Mouse (Mus musculus) neural tube, embryonic 12.5 days (tissue): ENCODE measurements around the gene Ccdc114. TPM values are rescaled to one million over a fixed set of nuclear protein-coding genes. Genes with fewer than 3 reads are reported as not detected.

Experiments used
- ATAC-seq: fragments of 200-750 bp; cut with Nextera tagmentation; 2 replicates; pipeline ENCODE4 v1.8.0; 2017; ENCODE audit warnings: low read depth, mild to moderate bottlenecking, moderate TSS enrichment, moderate library complexity; ENCODE audit not compliant: low FRiP score
- H3K27ac ChIP-seq: fragments of 300-500 bp; sonication (generic); 2 replicates; pipeline ENCODE4 v1.5.1; 2016
- H3K27me3 ChIP-seq: fragments of 300-500 bp; sonication (generic); replicated peaks from 2 replicates; pipeline ENCODE4 v1.6.1; 2016; ENCODE audit warnings: mild to moderate bottlenecking
- H3K36me3 ChIP-seq: fragments of 300-500 bp; sonication (generic); 2 replicates; pipeline ENCODE4 v1.6.1; 2016; ENCODE audit warnings: mild to moderate bottlenecking
- H3K4me1 ChIP-seq: fragments of 300-500 bp; sonication (generic); 2 replicates; pipeline ENCODE4 v1.6.1; 2016
- H3K4me2 ChIP-seq: fragments of 300-500 bp; sonication (generic); replicated peaks from 2 replicates; pipeline ENCODE4 v1.6.1; 2016; ENCODE audit warnings: mild to moderate bottlenecking
- H3K4me3 ChIP-seq: fragments of 300-500 bp; sonication (generic); 2 replicates; pipeline ENCODE4 v1.5.1; 2016
- H3K9ac ChIP-seq: fragments of 300-500 bp; sonication (generic); 2 replicates; pipeline ENCODE4 v1.6.1; 2016; ENCODE audit warnings: mild to moderate bottlenecking
- H3K9me3 ChIP-seq: fragments of 300-500 bp; sonication (generic); 2 replicates; pipeline ENCODE4 v1.6.1; 2016; ENCODE audit warnings: mild to moderate bottlenecking
- WGBS: fragments of 180-500 bp; shearing (Covaris S2); methylation state at CpG from one replicate; pipeline ENCODE4 v1.1.7; 2016; 5-methylcytosine and 5-hydroxymethylcytosine counted together
- polyA plus RNA-seq: library from polyadenylated mRNA; unstranded; fragments of >200 nt; fragmentation: Nextera tagmentation; extraction: Ambion mirVana; gene quantifications from 2 replicates; pipeline ENCODE4 v1.2.1, GENCODE M21; 2016

The Ccdc114 gene
- polyA plus RNA-seq, 1 experiment from 2014 or later, result 3.7 TPM

DNA sequence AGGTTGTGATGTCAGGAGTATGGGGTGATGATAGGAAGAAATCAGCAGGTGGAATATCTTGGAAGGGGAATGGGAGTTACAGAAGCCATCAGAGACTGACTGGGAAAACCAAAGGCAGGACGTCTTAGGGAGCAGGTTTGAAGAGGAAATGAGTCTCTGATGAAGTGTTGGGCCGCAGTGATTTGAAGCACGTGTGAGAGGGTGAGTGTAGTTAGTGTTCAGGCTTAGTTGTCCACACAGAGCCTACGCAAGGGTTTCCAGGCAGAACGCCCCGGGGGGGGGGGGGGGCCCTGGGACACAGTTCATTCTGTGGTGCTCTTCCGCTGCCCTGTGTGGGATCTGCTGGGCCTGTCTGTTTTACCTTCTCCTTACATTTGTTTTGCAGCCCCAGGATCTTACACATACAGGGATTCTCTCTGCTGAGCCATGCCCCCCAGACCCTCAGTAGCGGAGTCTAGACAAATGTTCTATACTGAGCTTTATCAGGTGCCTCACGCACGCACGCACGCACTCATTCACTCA lies 21.3 kb upstream of the Ccdc114 start:
- WGBS, result 80% methylated on average over 12 of the region's 12 CpGs
- Histone ChIP-seq H3K4me1 (peaks cover 5% of the 10 kb centered on the region), H3K9me3 (no peaks in the 10 kb centered on the region), H3K9ac (no peak overlapping the region), H3K4me3 (no peak overlapping the region), H3K4me2 (no peak overlapping the region), H3K27ac (no peak overlapping the region), H3K27me3 (no peaks in the 10 kb centered on the region), H3K36me3 (no peaks in the 10 kb centered on the region)
- no peak for ATAC-seq

DNA sequence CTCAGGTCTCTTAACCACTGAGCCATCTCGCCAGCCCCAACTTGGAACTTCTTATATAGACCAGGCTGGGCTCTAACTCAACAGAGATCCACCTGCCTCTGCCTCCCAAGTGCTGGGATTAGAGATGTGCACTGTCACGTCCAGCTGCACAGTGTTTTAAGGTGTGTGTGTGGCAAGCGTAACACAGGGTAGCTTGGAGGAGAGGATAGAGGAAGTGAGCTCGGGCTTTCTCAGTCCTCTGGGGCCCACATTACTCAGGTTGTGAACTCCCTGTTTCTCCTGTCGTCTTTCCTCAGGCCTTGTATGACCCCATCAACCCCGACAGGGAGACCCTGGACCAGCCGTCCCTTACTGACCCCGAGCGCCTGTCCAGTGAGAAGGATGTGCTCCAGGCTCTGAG lies 17.2 kb upstream of the Ccdc114 start:
- Histone ChIP-seq H3K4me2 (no peak overlapping the region), H3K4me1 (no peaks in the 10 kb centered on the region), H3K36me3 (peaks cover 22% of the 10 kb centered on the region), H3K9ac (no peak overlapping the region), H3K9me3 (no peaks in the 10 kb centered on the region), H3K27me3 (no peaks in the 10 kb centered on the region), H3K27ac (no peak overlapping the region), H3K4me3 (no peak overlapping the region)
- 91% methylated on average over 9 of the region's 9 CpGs for WGBS
- ATAC-seq, result no peak

DNA sequence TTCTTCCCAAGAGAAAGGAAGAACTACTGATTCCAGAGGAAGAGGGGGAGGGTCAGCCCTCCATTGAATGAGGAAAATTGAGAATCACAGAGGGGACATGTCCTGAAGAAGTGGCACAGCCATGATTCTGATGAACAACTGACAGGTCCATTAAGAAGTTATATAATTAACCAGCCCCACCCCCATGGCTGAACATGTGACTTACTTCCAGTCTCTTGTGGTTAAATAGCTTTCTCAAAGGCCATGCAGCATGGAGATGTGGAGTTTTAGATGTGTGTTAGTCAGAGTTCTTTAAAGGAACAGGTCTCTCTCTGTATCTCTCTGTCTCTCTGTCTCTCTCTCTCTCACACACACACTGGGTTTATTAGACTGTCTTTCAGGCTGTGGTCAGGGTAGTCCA lies 15.5 kb upstream of the Ccdc114 start:
- Histone ChIP-seq H3K4me3 (no peak overlapping the region), H3K27me3 (no peaks in the 10 kb centered on the region), H3K9me3 (no peaks in the 10 kb centered on the region), H3K27ac (no peak overlapping the region), H3K36me3 (peaks cover 22% of the 10 kb centered on the region), H3K4me1 (no peaks in the 10 kb centered on the region), H3K4me2 (no peak overlapping the region), H3K9ac (no peak overlapping the region)
- no peak for ATAC-seq

DNA sequence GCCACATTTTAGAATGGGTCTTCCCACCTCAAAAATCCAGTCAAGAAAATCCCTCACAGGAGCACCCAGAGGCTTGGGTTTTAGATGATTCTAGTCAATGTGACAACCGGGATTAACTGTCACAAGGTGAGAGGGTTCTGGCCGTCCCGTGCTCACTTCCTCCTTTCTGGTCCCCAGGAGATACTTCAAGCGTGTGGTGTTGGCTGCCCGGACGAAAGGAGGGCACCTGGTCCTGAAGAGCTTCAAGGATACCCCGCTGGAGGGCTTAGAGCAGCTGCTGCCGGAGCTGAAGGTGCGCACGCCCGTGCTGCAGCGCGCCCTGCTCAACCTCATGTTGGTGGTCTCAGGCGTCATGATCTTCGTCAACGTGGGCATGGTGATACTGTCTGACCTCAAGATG lies 14.7 kb upstream of the Ccdc114 start:
- no peaks in the 10 kb centered on the region for H3K9me3 ChIP-seq
- H3K9ac ChIP-seq, result no peak overlapping the region
- H3K36me3 ChIP-seq, result peaks cover 22% of the 10 kb centered on the region
- 96% methylated on average over 16 of the region's 16 CpGs for WGBS
- H3K27ac ChIP-seq, result no peak overlapping the region
- no peak overlapping the region for H3K4me3 ChIP-seq
- H3K4me2 ChIP-seq, result no peak overlapping the region
- no peaks in the 10 kb centered on the region for H3K4me1 ChIP-seq
- ATAC-seq, result no peak
- H3K27me3 ChIP-seq, result no peaks in the 10 kb centered on the region

GRCm38 (mm10) chr7:45914067-45914466 lies 9.8 kb upstream of the Ccdc114 start:
- ATAC-seq, result no peak

GRCm38 (mm10) chr7:45915011-45915410 lies 8.9 kb upstream of the Ccdc114 start:
- Histone ChIP-seq H3K36me3 (peaks cover 11% of the 10 kb centered on the region), H3K9ac (no peak overlapping the region), H3K27me3 (no peaks in the 10 kb centered on the region), H3K4me3 (no peak overlapping the region), H3K27ac (no peak overlapping the region), H3K9me3 (no peaks in the 10 kb centered on the region), H3K4me1 (peaks cover 25% of the 10 kb centered on the region), H3K4me2 (no peak overlapping the region)
- no peak for ATAC-seq
- 85% methylated on average over 5 of the region's 5 CpGs for WGBS

More at GRCm38 (mm10) chr7:45914067-45914466, 9.8 kb upstream of the Ccdc114 start:
- H3K4me2 ChIP-seq, result no peak overlapping the region
- H3K27ac ChIP-seq, result no peak overlapping the region
- no peak overlapping the region for H3K9ac ChIP-seq
- 88% methylated on average over 6 of the region's 6 CpGs for WGBS
- peaks cover 25% of the 10 kb centered on the region for H3K4me1 ChIP-seq
- H3K27me3 ChIP-seq, result no peaks in the 10 kb centered on the region
- no peaks in the 10 kb centered on the region for H3K9me3 ChIP-seq
- H3K4me3 ChIP-seq, result no peak overlapping the region
- H3K36me3 ChIP-seq, result peaks cover 20% of the 10 kb centered on the region

DNA sequence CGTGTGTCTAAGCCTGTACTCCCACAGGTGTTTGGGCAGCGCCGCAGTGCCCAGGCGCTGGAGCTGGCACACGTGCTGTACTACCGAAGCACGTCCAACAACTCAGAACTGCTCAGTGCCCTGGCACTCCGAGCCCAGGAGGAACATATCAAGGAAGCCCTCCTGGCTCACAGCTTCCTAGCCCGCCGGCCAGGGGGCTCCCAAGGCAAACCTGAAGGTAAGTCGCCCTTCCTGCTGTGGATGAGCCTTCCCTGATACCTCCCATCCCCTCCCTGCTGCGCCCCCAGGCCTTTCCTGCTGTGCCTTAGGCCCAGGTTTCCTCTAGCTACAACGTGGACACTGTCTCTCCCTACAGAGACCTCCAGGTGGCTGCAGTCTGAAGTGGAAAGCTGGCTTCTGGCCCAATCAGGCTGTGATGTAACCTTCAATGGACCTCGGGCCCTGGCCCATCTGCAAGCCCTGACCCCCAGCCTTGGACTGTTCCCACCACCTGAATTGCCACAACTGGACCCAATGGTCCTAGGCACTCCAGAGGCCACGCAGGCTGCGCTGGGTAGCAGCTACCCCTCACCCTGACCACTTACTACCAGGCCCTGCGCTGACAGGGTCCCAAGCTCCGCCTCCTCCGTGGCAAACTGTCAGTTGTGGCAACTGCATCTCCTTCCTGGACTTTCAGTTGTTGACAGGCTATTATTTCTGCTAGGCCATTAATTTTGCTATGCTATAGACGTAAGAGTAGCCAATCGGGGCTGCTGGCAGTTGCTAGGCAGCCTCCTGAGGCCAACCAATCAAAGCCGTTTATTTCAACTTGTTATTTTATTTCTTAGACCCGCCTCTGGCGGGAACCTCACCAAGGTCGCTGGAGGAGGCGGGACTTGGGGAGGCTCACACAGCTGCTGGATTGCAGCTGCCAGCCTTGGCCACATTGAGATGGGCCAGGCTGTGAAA lies 7.5 kb upstream of the Ccdc114 start:
- H3K36me3 ChIP-seq, result no peaks in the 10 kb centered on the region; the same call in 1 of the 2 replicates
- peaks cover 25% of the 10 kb centered on the region for H3K4me1 ChIP-seq
- ATAC-seq, result peak; percentile 90
- WGBS, result 38% methylated on average over 26 of the region's 26 CpGs
- peak overlapping the region; percentile 68 for H3K27ac ChIP-seq
- peak overlapping the region; percentile 19; the same call in 1 of the 2 replicates for H3K4me3 ChIP-seq
- no peaks in the 10 kb centered on the region for H3K27me3 ChIP-seq
- peak overlapping the region; percentile 30 for H3K9ac ChIP-seq
- H3K9me3 ChIP-seq, result no peaks in the 10 kb centered on the region
- peak overlapping the region; percentile 53 for H3K4me2 ChIP-seq

- Histone ChIP-seq H3K27me3 (no peaks in the 10 kb centered on the region), H3K9me3 (no peaks in the 10 kb centered on the region), H3K4me2 (peak overlapping the region; percentile 53), H3K4me1 (peaks cover 25% of the 10 kb centered on the region), H3K9ac (peak overlapping the region; percentile 26; the same call in 1 of the 2 replicates), H3K27ac (peak overlapping the region; percentile 68), H3K36me3 (no peaks in the 10 kb centered on the region; the same call in 1 of the 2 replicates), H3K4me3 (peak overlapping the region; percentile 19; the same call in 1 of the 2 replicates)
- ATAC-seq, result peak; percentile 1; the same call in 1 of the 2 replicates
- 31% methylated on average over 13 of the region's 13 CpGs for WGBS
These were observed 6.7 kb upstream of the Ccdc114 start for GRCm38 (mm10) chr7:45917004-45917704.

GRCm38 (mm10) chr7:45917926-45918325 lies 5.9 kb upstream of the Ccdc114 start:
- Histone ChIP-seq H3K27me3 (no peaks in the 10 kb centered on the region), H3K4me3 (no peak overlapping the region), H3K4me2 (peak overlapping the region; percentile 53; the same call in 1 of the 2 replicates), H3K4me1 (peaks cover 31% of the 10 kb centered on the region), H3K27ac (no peak overlapping the region), H3K9me3 (no peaks in the 10 kb centered on the region), H3K9ac (0 out of 2 replicates have a peak overlapping the region, but pooled peaks have one; percentile 3), H3K36me3 (no peaks in the 10 kb centered on the region; the same call in 1 of the 2 replicates)
- no peak for ATAC-seq
- 87% methylated on average over 15 of the region's 15 CpGs for WGBS

DNA sequence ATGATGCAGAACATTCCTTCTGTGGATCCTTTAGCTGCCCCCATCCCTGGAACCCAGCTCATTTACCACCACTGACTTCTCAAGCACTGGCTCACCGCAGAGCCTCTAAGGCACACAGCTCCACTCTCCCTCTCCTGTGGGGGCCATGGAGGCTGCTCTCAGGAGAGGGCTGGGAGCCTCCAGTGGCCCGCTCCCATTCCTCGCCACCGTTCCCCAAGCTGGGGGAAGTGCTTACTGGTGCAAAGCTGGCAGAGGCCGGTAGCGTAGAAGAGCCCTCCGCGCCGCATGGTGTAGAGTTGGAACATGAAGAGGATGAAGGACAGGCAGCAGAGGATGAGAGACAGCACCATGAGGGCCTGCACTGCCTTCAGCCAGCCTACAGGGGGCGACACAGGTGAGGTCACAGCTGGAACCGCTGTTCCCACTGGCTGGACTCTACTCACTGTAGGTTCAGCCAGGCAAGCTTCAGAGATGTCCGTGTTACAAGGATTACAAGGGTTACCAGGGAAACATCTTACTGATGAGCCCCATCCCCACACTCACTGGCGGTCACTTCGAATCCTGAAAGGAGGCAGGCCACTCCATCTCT lies 4.7 kb upstream of the Ccdc114 start:
- H3K4me2 ChIP-seq, result no peak overlapping the region

DNA sequence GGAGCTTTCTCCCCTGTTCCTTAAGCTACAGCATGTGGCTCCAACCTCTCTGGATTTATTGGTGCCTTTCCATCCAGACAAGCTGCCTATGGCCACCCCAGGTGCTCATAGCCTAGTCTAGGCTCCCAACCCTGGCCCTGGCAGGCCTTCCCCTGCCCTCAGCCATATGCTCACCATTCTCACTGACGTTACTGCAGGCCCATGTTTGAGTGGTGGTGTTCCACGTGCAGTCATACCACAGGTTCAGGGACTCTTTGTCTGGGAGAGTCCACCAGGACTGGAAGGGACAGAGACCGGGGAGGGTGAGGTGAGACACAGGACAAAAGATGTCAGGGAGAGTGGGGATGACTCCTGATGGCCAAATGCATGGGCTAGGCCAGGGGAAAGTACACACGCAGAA lies 4.1 kb upstream of the Ccdc114 start:
- H3K9me3 ChIP-seq, result no peaks in the 10 kb centered on the region
- no peak overlapping the region for H3K4me3 ChIP-seq
- H3K36me3 ChIP-seq, result no peaks in the 10 kb centered on the region
- 78% methylated on average over 4 of the region's 4 CpGs for whole genome bisulfite sequencing
- no peak for ATAC-seq
- H3K27me3 ChIP-seq, result no peaks in the 10 kb centered on the region
- H3K4me2 ChIP-seq, result no peak overlapping the region; the same call in 1 of the 2 replicates
- H3K27ac ChIP-seq, result no peak overlapping the region
- H3K9ac ChIP-seq, result no peak overlapping the region
- H3K4me1 ChIP-seq, result peaks cover 38% of the 10 kb centered on the region

More for the DNA sequence above, 4.7 kb upstream of the Ccdc114 start:
- H3K4me1 ChIP-seq, result peaks cover 36% of the 10 kb centered on the region
- H3K9ac ChIP-seq, result no peak overlapping the region
- H3K9me3 ChIP-seq, result no peaks in the 10 kb centered on the region
- no peaks in the 10 kb centered on the region; the same call in 1 of the 2 replicates for H3K36me3 ChIP-seq
- no peak for ATAC-seq
- 70% methylated on average over 14 of the region's 14 CpGs for WGBS
- no peaks in the 10 kb centered on the region for H3K27me3 ChIP-seq
- H3K27ac ChIP-seq, result no peak overlapping the region
- no peak overlapping the region for H3K4me3 ChIP-seq
